Mouse (Mus musculus) right cerebral cortex, adult 18-20 months (tissue): ENCODE results near the gene Dusp27.

Experiments
- DNase-seq: peaks from one replicate; pipeline ENCODE4 v3.0.0; 2022; ENCODE audit warnings: mixed read lengths

Gene Dusp27

GRCm38 (mm10) chr1:166094462-166094861, 33.3 kb downstream of the Dusp27 start:
- DNase-seq, result no peak

GRCm38 (mm10) chr1:166090306-166090705, 37.4 kb downstream of the Dusp27 start:
- DNase-seq, result no peak

- no peak for DNase-seq
Measured at GRCm38 (mm10) chr1:166089739-166090138, 38.0 kb downstream of the Dusp27 start.

- no peak for DNase-seq
Measured at GRCm38 (mm10) chr1:166089337-166089736, 38.4 kb downstream of the Dusp27 start.

- no peak for DNase-seq
Measured at GRCm38 (mm10) chr1:166088446-166089170, 39.1 kb downstream of the Dusp27 start.

- DNase-seq, result no peak
Measured at GRCm38 (mm10) chr1:166077052-166077735, 50.5 kb downstream of the Dusp27 start.

- no peak for DNase-seq
Measured at GRCm38 (mm10) chr1:166067856-166068440, 59.8 kb downstream of the Dusp27 start.

GRCm38 (mm10) chr1:166063870-166064269, 63.9 kb downstream of the Dusp27 start:
- DNase-seq, result no peak

GRCm38 (mm10) chr1:166061532-166061931, 66.2 kb downstream of the Dusp27 start:
- no peak for DNase-seq

- DNase-seq, result no peak
Measured at GRCm38 (mm10) chr1:166060406-166060805, 67.3 kb downstream of the Dusp27 start.

- DNase-seq, result no peak
Measured at GRCm38 (mm10) chr1:166056098-166056756, 71.5 kb downstream of the Dusp27 start.

- DNase-seq, result no peak
Measured at GRCm38 (mm10) chr1:166053285-166053955, 74.3 kb downstream of the Dusp27 start.

- DNase-seq, result no peak
Measured at GRCm38 (mm10) chr1:166049046-166049827, 78.5 kb downstream of the Dusp27 start.

- no peak for DNase-seq
Measured at GRCm38 (mm10) chr1:166048230-166048911, 79.4 kb downstream of the Dusp27 start.
